Mouse (Mus musculus): ENCODE data around the gene Rps6kc1. TPM values are rescaled to one million over a fixed set of nuclear protein-coding genes. Genes with fewer than 3 reads are reported as not detected.

The Rps6kc1 gene
- polyA plus RNA-seq (2015; fragmentation: Nextera tagmentation; extraction: Ambion mirVana): 14.2 and 15.8 TPM in 2 replicates

- peak within 1 kb of the TSS; percentile 64 for H3K9ac ChIP-seq
- H3K27me3 ChIP-seq: no peaks in the 10 kb centered on the region
- H3K27ac ChIP-seq: peak within 1 kb of the TSS; percentile 21
- H3K4me2 ChIP-seq: peak within 1 kb of the TSS; percentile 83
- no peaks in the 10 kb centered on the region for H3K9me3 ChIP-seq
- no peaks in the 10 kb centered on the region for H3K36me3 ChIP-seq
- under 1% methylated on average over 47 of the region's 47 CpGs for WGBS
- peak; percentile 91 for ATAC-seq (ENCODE audit: borderline replicate concordance, extremely low read depth, low FRiP score, low TSS enrichment)
- H3K4me3 ChIP-seq: peak within 1 kb of the TSS; percentile 72
- peaks cover 14% of the 10 kb centered on the region for H3K4me1 ChIP-seq
Observed at GRCm38 (mm10) chr1:190911415-190912123, at the start of gene Rps6kc1. Gene Rps6kc1, minus strand, starts transcription at chr1:190911770.

GRCm38 (mm10) chr1:190958821-190959220, 47.3 kb upstream of the Rps6kc1 start:
- Histone ChIP-seq H3K4me1 (no peaks in the 10 kb centered on the region), H3K4me3 (no peak overlapping the region), H3K9ac (no peak overlapping the region), H3K27me3 (no peaks in the 10 kb centered on the region), H3K9me3 (no peaks in the 10 kb centered on the region), H3K36me3 (peaks cover 40% of the 10 kb centered on the region), H3K27ac (no peak overlapping the region), H3K4me2 (no peak overlapping the region)
- WGBS: 74% methylated on average over 5 of the region's 5 CpGs
- no peak for ATAC-seq (ENCODE audit: borderline replicate concordance, extremely low read depth, low FRiP score, low TSS enrichment)

GRCm38 (mm10) chr1:190953009-190953408, 41.4 kb upstream of the Rps6kc1 start:
- ATAC-seq (ENCODE audit: borderline replicate concordance, extremely low read depth, low FRiP score, low TSS enrichment): no peak
- no peaks in the 10 kb centered on the region for H3K4me1 ChIP-seq

GRCm38 (mm10) chr1:190951014-190951413, 39.4 kb upstream of the Rps6kc1 start:
- ATAC-seq (ENCODE audit: borderline replicate concordance, extremely low read depth, low FRiP score, low TSS enrichment): no peak
- H3K9ac ChIP-seq: no peak overlapping the region
- WGBS: 70% methylated on average over 5 of the region's 5 CpGs
- H3K27me3 ChIP-seq: no peaks in the 10 kb centered on the region
- H3K4me1 ChIP-seq: no peaks in the 10 kb centered on the region
- no peaks in the 10 kb centered on the region for H3K9me3 ChIP-seq
- no peak overlapping the region for H3K4me2 ChIP-seq
- H3K4me3 ChIP-seq: no peak overlapping the region
- no peak overlapping the region for H3K27ac ChIP-seq
- H3K36me3 ChIP-seq: peaks cover 43% of the 10 kb centered on the region

More at GRCm38 (mm10) chr1:190953009-190953408, 41.4 kb upstream of the Rps6kc1 start:
- H3K9ac ChIP-seq: no peak overlapping the region
- H3K4me2 ChIP-seq: no peak overlapping the region
- H3K4me3 ChIP-seq: no peak overlapping the region
- H3K36me3 ChIP-seq: peaks cover 45% of the 10 kb centered on the region
- WGBS: 86% methylated on average over 3 of the region's 3 CpGs
- no peaks in the 10 kb centered on the region for H3K27me3 ChIP-seq
- no peak overlapping the region for H3K27ac ChIP-seq
- H3K9me3 ChIP-seq: no peaks in the 10 kb centered on the region

- Histone ChIP-seq H3K4me1 (no peaks in the 10 kb centered on the region), H3K27me3 (no peaks in the 10 kb centered on the region), H3K4me2 (no peak overlapping the region), H3K27ac (no peak overlapping the region), H3K36me3 (peaks cover 42% of the 10 kb centered on the region), H3K9me3 (no peaks in the 10 kb centered on the region), H3K9ac (no peak overlapping the region), H3K4me3 (no peak overlapping the region)
- ATAC-seq (ENCODE audit: borderline replicate concordance, extremely low read depth, low FRiP score, low TSS enrichment): no peak
- whole genome bisulfite sequencing: 83% methylated on average over 17 of the region's 17 CpGs
Observed at GRCm38 (mm10) chr1:190948846-190949245, 37.3 kb upstream of the Rps6kc1 start.

GRCm38 (mm10) chr1:190948439-190948838, 36.9 kb upstream of the Rps6kc1 start:
- Histone ChIP-seq H3K4me1 (no peaks in the 10 kb centered on the region), H3K4me2 (no peak overlapping the region), H3K9ac (no peak overlapping the region), H3K36me3 (peaks cover 42% of the 10 kb centered on the region), H3K4me3 (no peak overlapping the region), H3K27ac (no peak overlapping the region), H3K9me3 (no peaks in the 10 kb centered on the region), H3K27me3 (no peaks in the 10 kb centered on the region)
- ATAC-seq (ENCODE audit: borderline replicate concordance, extremely low read depth, low FRiP score, low TSS enrichment): no peak
- 87% methylated on average over 7 of the region's 7 CpGs for WGBS

GRCm38 (mm10) chr1:190947986-190948385, 36.4 kb upstream of the Rps6kc1 start:
- Histone ChIP-seq H3K4me1 (no peaks in the 10 kb centered on the region), H3K27ac (no peak overlapping the region), H3K27me3 (no peaks in the 10 kb centered on the region), H3K36me3 (peaks cover 44% of the 10 kb centered on the region), H3K9ac (no peak overlapping the region), H3K4me3 (no peak overlapping the region), H3K4me2 (no peak overlapping the region), H3K9me3 (no peaks in the 10 kb centered on the region)
- 77% methylated on average over 5 of the region's 5 CpGs for WGBS
- ATAC-seq (ENCODE audit: borderline replicate concordance, extremely low read depth, low FRiP score, low TSS enrichment): no peak

- H3K27ac ChIP-seq: no peak overlapping the region
- H3K9me3 ChIP-seq: no peaks in the 10 kb centered on the region
- peak; percentile 67; the same call in 1 of the 2 replicates for ATAC-seq (ENCODE audit: borderline replicate concordance, extremely low read depth, low FRiP score, low TSS enrichment)
- no peaks in the 10 kb centered on the region for H3K4me1 ChIP-seq
- WGBS: 48% methylated on average over 6 of the region's 6 CpGs
- peaks cover 71% of the 10 kb centered on the region for H3K36me3 ChIP-seq
- no peaks in the 10 kb centered on the region for H3K27me3 ChIP-seq
- H3K9ac ChIP-seq: no peak overlapping the region
- no peak overlapping the region for H3K4me3 ChIP-seq
- no peak overlapping the region for H3K4me2 ChIP-seq
Observed at GRCm38 (mm10) chr1:190944109-190944760, 32.7 kb upstream of the Rps6kc1 start.

- no peak overlapping the region for H3K9ac ChIP-seq
Observed at GRCm38 (mm10) chr1:190939803-190940202, 28.2 kb upstream of the Rps6kc1 start.

GRCm38 (mm10) chr1:190930181-190930580, 18.6 kb upstream of the Rps6kc1 start:
- ATAC-seq (ENCODE audit: borderline replicate concordance, extremely low read depth, low FRiP score, low TSS enrichment): no peak
- H3K4me1 ChIP-seq: peaks cover 16% of the 10 kb centered on the region
- no peaks in the 10 kb centered on the region for H3K9me3 ChIP-seq
- H3K27ac ChIP-seq: no peak overlapping the region
- H3K4me3 ChIP-seq: no peak overlapping the region
- H3K36me3 ChIP-seq: peaks cover 13% of the 10 kb centered on the region
- peak overlapping the region; percentile 13; the same call in 1 of the 2 replicates for H3K4me2 ChIP-seq
- no peak overlapping the region for H3K9ac ChIP-seq
- WGBS: 52% methylated on average over 6 of the region's 6 CpGs
- no peaks in the 10 kb centered on the region for H3K27me3 ChIP-seq

More at GRCm38 (mm10) chr1:190939803-190940202, 28.2 kb upstream of the Rps6kc1 start:
- ATAC-seq (ENCODE audit: borderline replicate concordance, extremely low read depth, low FRiP score, low TSS enrichment): no peak
- no peaks in the 10 kb centered on the region for H3K4me1 ChIP-seq
- 92% methylated on average over 7 of the region's 7 CpGs for WGBS
- no peak overlapping the region for H3K4me3 ChIP-seq
- H3K36me3 ChIP-seq: peaks cover 77% of the 10 kb centered on the region
- H3K9me3 ChIP-seq: no peaks in the 10 kb centered on the region
- H3K4me2 ChIP-seq: no peak overlapping the region
- H3K27me3 ChIP-seq: no peaks in the 10 kb centered on the region
- no peak overlapping the region for H3K27ac ChIP-seq

GRCm38 (mm10) chr1:190929010-190929695, 17.6 kb upstream of the Rps6kc1 start:
- ATAC-seq (ENCODE audit: borderline replicate concordance, extremely low read depth, low FRiP score, low TSS enrichment): no peak
- peak overlapping the region; percentile 73 for H3K4me3 ChIP-seq
- WGBS: 5% methylated on average over 27 of the region's 27 CpGs

More at GRCm38 (mm10) chr1:190929010-190929695, 17.6 kb upstream of the Rps6kc1 start:
- no peaks in the 10 kb centered on the region for H3K9me3 ChIP-seq
- H3K27me3 ChIP-seq: no peaks in the 10 kb centered on the region
- peak overlapping the region; percentile 99 for H3K27ac ChIP-seq
- peaks cover 16% of the 10 kb centered on the region for H3K4me1 ChIP-seq
- peak overlapping the region; percentile 92 for H3K9ac ChIP-seq
- peak overlapping the region; percentile 56 for H3K4me2 ChIP-seq
- H3K36me3 ChIP-seq: peaks cover 5% of the 10 kb centered on the region

All from lung, embryonic 15.5 days (tissue).